Mouse (Mus musculus) bone marrow macrophage, adult 2 months (primary cell): ENCODE results near the gene Rhag. TPM values are rescaled to one million over a fixed set of nuclear protein-coding genes. Genes with fewer than 3 reads are reported as not detected.

ENCODE experiments used
- H3K27ac ChIP-seq: 2 replicates; pipeline ENCODE4 v1.5.1; 2012; ENCODE audit warnings: low read depth, low read length; ENCODE audit not compliant: insufficient read depth
- H3K4me1 ChIP-seq: 2 replicates; pipeline ENCODE4 v1.6.1; 2012; ENCODE audit warnings: low read length; ENCODE audit not compliant: control insufficient read depth, insufficient read depth
- H3K4me3 ChIP-seq: 2 replicates; pipeline ENCODE4 v1.5.1; 2012; ENCODE audit warnings: mild to moderate bottlenecking, low read length, moderate library complexity; ENCODE audit not compliant: insufficient read depth
- CTCF ChIP-seq: IDR thresholded peaks from 2 replicates; pipeline ENCODE4 v1.5.1; 2012; ENCODE audit warnings: low read depth, mild to moderate bottlenecking, low read length, moderate library complexity
- POLR2A ChIP-seq: IDR thresholded peaks from 2 replicates; pipeline ENCODE4 v1.6.1; 2012; ENCODE audit warnings: mild to moderate bottlenecking, low read depth, low read length, borderline replicate concordance
- polyA plus RNA-seq: library from polyadenylated mRNA; stranded (reverse); fragments of >200 nt; gene quantifications from 2 replicates; pipeline ENCODE4 v1.2.4, GENCODE M21; 2012; ENCODE audit not compliant: missing spikeins, insufficient read depth, insufficient read length

Rhag gene
- polyA plus RNA-seq, 1 experiment: 0.39 TPM

GRCm38 (mm10) chr17:40873582-40874011 lies 62.7 kb downstream of the Rhag start:
- H3K4me1 ChIP-seq: peaks cover 40% of the 10 kb centered on the region
- peak overlapping the region; percentile 73 for H3K27ac ChIP-seq
- TF ChIP-seq POLR2A: no peak
- TF ChIP-seq CTCF: no peak
- H3K4me3 ChIP-seq: no peak overlapping the region

GRCm38 (mm10) chr17:40874701-40875100 lies 63.8 kb downstream of the Rhag start:
- TF ChIP-seq CTCF (no peak), POLR2A (no peak)
- Histone ChIP-seq H3K4me1 (peaks cover 32% of the 10 kb centered on the region), H3K4me3 (no peak overlapping the region), H3K27ac (no peak overlapping the region)

- TF ChIP-seq POLR2A (no peak), CTCF (no peak)
- Histone ChIP-seq H3K27ac (no peak overlapping the region), H3K4me1 (peaks cover 32% of the 10 kb centered on the region)
Measured at GRCm38 (mm10) chr17:40875568-40875967, 64.6 kb downstream of the Rhag start.

GRCm38 (mm10) chr17:40877741-40878140 lies 66.8 kb downstream of the Rhag start:
- Histone ChIP-seq H3K4me3 (peak overlapping the region; percentile 19), H3K27ac (no peak overlapping the region), H3K4me1 (peaks cover 27% of the 10 kb centered on the region)
- TF ChIP-seq POLR2A: no peak
- no peak for TF ChIP-seq CTCF

More at GRCm38 (mm10) chr17:40875568-40875967, 64.6 kb downstream of the Rhag start:
- H3K4me3 ChIP-seq: no peak overlapping the region

GRCm38 (mm10) chr17:40879528-40879923 lies 68.6 kb downstream of the Rhag start:
- Histone ChIP-seq H3K27ac (no peak overlapping the region), H3K4me3 (peak overlapping the region; percentile 77), H3K4me1 (peaks cover 16% of the 10 kb centered on the region)
- no peak for TF ChIP-seq CTCF
- TF ChIP-seq POLR2A: no peak

GRCm38 (mm10) chr17:40879924-40880691 lies 69.2 kb downstream of the Rhag start, which contains the start of gene 9130008F23Rik:
Gene 9130008F23Rik, minus strand, starts transcription at chr17:40880559.
- peaks cover 14% of the 10 kb centered on the region for H3K4me1 ChIP-seq
- TF ChIP-seq POLR2A (no peak), CTCF (no peak)
- peak within 1 kb of the TSS; percentile 77 for H3K4me3 ChIP-seq
- peak within 1 kb of the TSS; percentile 59 for H3K27ac ChIP-seq

- Histone ChIP-seq H3K4me3 (no peak overlapping the region), H3K4me1 (0 out of 2 replicates have a peak, but pooled peaks cover 5% of the 10 kb centered on the region), H3K27ac (no peak overlapping the region)
- TF ChIP-seq POLR2A: no peak
- no peak for TF ChIP-seq CTCF
Measured at GRCm38 (mm10) chr17:40882172-40882571, 71.2 kb downstream of the Rhag start.

- Histone ChIP-seq H3K4me3 (no peak overlapping the region), H3K27ac (no peak overlapping the region), H3K4me1 (peaks cover 3% of the 10 kb centered on the region)
- TF ChIP-seq CTCF (no peak), POLR2A (no peak)
Measured at GRCm38 (mm10) chr17:40885155-40885554, 74.2 kb downstream of the Rhag start.

GRCm38 (mm10) chr17:40887849-40888536 lies 77.1 kb downstream of the Rhag start:
- Histone ChIP-seq H3K4me3 (no peak overlapping the region), H3K27ac (no peak overlapping the region), H3K4me1 (peaks cover 6% of the 10 kb centered on the region)
- TF ChIP-seq CTCF: no peak
- TF ChIP-seq POLR2A: no peak

Other genes with a start within 250 kb of the Rhag start
- not detected in 2 replicates for gene Esp6, start 249.6 kb upstream of the Rhag start, polyA plus RNA-seq
- not detected in 2 replicates for gene Esp4, start 212.5 kb upstream of the Rhag start, polyA plus RNA-seq
- not detected in 2 replicates for gene Esp3, start 179.1 kb upstream of the Rhag start, polyA plus RNA-seq
- gene Esp1, start 84.0 kb upstream of the Rhag start, polyA plus RNA-seq: not detected in 2 replicates
- gene Crisp2, start 4.1 kb upstream of the Rhag start, polyA plus RNA-seq: not detected in 2 replicates
- gene 9130008F23Rik, start 69.4 kb downstream of the Rhag start, polyA plus RNA-seq: 2.9 and 3.4 TPM in 2 replicates
- not detected in 2 replicates for gene Glyatl3, start 103.2 kb downstream of the Rhag start, polyA plus RNA-seq
- 21.1 and 22.0 TPM in 2 replicates for gene Mut, start 123.6 kb downstream of the Rhag start, polyA plus RNA-seq
- 11.4 and 14.2 TPM in 2 replicates for gene Cenpq, start 123.9 kb downstream of the Rhag start, polyA plus RNA-seq